Mouse (Mus musculus): ENCODE data around the gene Acbd4.

The Acbd4 gene

DNA sequence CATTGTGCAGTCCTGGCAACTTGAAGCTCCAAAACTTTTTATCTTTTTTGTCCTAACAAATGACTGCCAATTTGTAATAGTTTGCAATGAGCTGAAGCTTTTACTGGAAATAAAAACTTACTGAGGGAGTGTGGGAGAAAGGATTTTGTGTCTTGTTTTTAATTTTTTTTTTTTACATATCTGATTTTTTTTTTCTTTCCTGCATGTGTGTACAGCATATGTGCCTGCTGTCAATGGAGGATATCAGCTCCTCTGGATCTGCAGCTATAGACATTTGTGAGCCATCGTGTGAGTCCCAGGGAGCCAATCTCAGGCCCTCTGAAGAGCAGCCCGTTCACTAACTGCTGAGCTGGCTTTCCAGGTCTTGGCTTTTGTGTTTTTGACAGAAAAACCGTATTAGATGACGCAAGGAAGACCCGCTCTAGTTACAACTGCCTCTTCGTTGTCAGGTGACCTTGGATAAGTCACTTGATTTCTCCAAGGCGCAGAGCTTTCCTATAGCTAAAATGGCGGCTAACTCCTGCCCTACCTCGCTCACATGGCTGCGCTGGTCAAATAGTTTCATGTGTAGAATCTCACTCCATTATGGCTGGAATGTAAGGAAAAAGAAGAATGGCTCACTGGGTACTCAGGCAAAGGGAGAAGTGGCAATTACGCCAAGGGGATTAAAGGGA lies 12.9 kb downstream of the Acbd4 start:
- no peak for DNase-seq

DNA sequence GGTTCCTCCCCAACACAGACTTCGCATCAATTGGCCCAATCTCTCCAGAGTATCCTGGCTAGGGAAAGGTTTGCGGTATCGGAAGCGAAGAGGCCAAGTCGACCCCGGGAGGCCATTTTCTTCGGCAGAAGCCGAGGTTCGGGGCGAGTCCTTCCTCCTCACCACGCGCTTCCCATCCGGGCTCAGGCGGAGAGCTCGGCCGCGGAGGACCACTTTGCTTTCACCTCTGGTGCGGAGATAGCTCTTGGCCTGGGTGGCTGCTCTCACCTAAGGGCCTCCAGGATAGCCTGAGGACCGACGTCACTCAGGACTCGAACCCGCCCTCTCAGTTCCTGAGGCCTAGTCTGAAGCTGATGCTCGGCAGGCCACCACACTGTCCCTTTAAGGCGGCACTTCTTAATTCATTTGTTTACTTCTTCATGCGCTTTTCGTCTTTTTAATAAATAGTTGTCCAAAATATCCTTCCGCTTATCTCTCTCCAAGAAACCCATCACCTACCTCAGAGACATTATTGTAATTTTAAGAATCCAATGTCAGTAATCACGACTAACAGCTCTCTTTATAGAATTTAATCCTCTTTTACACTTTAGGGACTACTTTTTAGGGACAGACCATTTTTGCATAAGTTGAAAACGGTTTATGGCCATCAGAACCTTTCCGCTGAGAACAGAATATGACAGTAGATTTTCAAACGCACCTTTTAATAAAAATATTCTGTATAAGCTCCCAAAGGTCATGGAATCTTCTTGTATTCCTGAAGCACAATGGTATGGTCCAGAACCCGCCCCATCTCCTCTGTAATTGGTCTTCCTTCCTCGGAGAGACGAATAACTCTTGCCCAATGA lies 13.9 kb downstream of the Acbd4 start:
- peak; percentile 90 for DNase-seq

DNA sequence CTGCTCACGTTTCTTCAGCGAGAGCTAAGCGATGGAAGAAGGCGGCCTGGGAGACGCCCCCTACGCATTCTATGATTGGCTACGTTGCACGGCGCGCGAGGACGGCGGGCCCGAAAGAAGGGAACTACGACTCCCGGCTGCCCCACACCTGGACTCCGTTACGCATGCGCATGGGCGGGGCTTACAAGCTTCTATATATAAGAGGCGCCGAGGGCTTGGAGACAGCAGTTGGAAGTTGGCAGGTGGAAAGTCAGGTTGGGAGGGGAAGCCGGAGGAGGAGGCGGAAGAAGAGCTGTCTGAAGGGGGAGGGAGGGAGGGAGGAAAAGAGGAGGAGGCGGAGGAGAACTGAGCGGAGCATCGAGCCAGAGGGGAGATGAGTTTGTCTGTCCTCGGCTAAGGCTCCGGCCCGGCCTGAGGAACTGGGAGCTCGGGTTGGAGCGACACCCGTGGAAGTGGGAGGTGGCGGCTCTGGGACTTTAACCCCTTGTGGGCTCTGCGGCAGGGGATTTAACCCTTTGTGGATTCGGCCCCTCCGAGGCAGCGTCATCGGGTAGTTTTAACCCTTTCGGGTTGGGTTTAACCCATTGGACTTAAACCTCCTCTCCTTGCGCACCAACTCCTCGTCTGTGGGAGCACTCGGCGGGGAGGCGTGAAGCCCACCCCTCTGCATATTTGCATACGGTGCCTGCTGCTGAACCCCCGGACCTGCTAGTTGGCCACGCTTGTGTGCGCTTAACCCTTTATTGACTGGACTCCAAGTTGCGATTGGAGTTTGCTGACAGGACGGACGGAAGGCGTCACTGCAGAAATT lies 14.7 kb downstream of the Acbd4 start, which contains the start of gene Hexim1:
Hexim1 (plus strand) TSS at position 224 of the 811 bp plus-strand sequence.
- peak; percentile 100 for DNase-seq

DNA sequence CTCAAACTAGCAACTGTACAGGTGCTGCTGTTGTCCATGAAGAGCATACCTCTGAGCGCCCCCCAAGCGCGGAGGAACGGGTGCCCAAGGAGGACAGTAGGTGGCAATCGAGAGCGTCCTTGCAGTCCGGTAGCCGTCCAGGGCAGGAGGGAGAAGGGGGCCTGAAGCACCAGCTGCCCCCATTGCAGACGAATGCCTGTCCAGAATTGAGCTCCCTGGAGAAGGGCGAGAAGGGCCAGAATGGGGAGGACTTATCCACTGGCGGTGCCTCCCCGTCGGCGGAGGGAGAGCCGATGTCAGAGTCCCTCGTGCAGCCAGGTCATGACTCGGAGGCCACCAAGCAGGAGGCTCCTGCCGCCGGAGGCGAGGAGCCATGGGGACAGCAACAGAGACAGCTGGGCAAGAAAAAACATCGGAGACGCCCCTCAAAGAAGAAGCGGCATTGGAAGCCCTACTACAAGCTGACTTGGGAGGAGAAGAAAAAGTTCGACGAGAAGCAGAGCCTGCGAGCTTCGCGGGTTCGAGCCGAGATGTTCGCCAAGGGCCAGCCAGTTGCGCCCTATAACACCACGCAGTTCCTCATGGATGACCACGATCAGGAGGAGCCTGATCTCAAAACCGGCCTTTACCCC lies 15.6 kb downstream of the Acbd4 start:
- DNase-seq = peak; percentile 73

DNA sequence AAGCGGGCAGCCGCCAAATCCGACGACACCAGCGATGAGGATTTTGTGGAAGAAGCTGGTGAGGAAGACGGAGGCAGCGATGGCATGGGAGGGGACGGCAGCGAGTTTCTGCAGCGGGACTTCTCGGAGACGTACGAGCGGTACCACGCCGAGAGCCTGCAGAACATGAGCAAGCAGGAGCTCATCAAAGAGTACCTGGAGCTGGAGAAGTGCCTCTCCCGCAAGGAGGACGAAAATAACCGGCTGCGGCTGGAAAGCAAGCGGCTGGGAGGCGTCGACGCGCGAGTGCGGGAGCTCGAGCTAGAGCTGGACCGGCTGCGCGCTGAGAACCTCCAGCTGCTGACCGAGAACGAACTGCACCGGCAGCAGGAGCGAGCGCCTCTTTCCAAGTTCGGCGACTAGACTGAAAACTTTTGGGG lies 16.1 kb downstream of the Acbd4 start:
- DNase-seq = no peak

DNA sequence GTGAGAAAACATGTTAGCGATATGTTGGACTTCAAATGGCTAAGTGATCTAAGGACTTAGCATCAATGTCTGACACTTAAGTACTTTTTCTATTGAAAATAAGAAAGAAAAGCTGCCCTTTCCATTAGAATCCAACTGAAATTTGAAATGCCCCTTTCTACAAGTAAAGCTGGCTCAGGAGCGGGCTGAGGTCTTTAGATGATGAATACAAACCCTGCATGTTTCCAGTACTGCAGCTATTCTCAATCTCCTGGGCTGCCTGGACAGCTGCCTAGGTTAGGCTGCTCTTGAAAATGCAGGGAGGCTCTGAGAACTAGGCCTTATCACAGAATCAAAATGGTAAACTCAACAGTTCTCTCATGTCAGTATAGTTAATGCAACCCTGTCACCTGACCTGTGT lies 17.4 kb downstream of the Acbd4 start:
- no peak for DNase-seq

DNA sequence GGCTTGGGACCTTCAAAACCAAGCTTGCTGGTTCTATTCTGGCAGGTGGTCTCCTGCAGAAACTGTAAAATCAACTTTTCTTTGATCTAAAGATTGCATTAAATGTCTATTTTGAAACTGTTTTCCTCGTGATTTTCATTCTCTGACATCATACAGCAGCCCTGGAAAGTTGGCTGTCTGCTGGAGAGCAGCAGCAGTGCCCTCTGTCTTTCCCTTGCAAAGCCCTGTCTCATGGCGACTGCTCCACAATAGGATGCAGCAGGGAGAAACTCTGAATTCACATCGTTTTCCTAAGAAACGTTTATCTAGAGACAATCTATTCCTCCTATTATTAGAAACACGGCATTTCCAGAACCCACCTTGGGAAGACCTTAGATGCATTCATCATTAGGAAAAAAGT lies 18.1 kb downstream of the Acbd4 start:
- no peak for DNase-seq

DNA sequence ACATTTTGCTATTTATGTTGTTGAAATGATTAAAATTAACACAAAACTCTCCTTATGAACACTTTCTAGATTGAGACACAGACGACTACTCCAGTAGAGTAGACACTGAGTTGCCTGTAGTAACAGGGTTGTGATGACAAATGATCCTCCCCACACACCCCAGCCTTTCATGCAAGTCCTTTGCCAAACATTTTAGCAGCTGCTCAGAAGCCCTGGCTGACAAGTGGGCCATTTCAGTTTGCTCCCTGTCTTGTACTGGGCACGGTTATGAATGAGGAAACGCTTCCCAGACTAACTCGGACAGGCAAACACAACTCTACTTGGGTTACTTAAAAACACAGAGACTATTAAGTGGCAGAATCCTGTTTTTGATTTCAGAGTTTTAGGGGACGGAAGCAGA lies 18.8 kb downstream of the Acbd4 start:
- no peak for DNase-seq

DNA sequence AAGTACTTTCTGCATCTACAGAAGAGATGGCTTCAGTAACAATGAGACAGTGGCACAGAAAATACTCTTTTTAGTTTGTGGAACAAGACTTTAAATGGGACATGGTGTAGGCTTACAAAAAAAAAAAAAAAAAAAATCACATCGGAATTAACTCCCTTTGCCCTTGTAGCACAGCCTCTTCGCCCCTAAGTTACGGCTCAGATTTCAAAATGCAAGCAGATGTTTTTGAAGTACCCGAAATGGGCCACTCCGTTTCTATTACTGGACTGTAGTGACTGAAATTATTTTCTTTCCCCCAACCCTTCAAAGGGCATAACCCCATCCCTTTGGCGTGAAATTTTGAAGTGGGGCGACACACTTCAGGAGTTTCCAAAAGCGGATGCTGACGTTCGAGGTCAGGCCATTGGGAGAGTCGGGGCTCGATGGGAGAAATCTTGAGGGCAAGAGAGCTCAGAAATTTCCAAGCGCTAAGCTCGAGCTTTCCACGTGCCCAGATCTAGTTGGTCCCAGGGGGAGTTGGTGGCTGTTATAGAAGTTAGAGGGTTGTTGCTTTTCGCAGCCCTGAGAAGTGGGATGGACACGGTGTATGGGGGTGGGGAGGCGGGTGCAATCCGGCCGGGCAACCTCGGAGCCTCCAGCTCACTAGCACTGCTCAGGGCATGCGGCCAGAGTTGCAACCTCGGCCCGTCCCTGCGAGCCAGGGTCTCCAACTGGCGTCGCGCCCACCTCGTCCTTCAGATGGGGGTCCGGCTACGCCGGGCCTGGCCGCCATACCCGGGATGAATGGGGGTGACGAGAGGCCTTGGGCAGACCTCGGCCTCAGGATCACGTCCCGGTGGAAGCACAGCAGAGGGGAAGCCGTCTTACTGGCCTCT lies 30.5 kb downstream of the Acbd4 start, which contains the start of gene Hexim2:
Hexim2 (plus strand) TSS at position 729 of the 875 bp plus-strand sequence.
- DNase-seq = no peak

DNA sequence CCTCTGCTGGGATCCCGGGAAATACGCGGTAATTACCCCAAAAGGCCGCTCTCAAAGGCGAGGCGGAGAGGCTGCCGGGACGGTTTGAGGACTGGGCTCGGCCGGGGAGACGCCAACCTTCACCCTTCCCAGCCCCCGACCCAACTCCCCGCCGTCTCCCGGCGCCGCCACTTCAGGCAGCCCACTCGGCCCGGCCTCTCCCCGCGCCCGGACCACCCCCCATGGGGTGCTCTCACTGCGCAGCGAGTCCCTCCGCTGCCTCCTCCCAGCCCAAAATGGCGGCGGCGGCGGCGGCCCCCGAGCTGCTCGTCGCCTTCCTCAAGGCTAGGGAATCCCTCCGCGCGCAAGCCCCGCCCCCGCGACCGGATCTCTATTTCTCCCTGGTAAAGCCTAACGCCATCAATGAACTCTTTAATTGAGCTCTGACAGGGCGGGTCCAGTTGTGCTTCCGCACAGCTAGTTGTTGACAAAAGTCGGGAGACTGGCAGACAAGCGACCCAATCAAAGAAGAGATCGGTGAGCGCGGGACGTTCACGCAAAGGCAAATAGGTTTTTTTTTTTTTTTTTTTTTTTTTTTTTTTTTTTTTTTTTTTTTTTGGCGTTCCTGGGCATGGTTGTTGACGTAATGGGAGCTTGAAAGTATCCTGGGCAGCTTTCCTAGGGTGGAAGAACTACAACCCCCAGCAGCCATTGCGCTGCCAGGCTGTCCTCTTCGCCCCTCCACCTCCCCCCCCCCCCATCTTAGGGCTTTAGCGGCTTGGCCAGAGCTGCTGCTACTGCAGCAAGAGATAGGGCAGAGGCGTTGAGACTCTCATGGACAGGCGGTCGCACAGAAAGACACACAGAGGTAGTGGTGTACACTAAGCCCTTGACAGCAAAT lies 31.3 kb downstream of the Acbd4 start:
- peak; percentile 100 for DNase-seq

DNA sequence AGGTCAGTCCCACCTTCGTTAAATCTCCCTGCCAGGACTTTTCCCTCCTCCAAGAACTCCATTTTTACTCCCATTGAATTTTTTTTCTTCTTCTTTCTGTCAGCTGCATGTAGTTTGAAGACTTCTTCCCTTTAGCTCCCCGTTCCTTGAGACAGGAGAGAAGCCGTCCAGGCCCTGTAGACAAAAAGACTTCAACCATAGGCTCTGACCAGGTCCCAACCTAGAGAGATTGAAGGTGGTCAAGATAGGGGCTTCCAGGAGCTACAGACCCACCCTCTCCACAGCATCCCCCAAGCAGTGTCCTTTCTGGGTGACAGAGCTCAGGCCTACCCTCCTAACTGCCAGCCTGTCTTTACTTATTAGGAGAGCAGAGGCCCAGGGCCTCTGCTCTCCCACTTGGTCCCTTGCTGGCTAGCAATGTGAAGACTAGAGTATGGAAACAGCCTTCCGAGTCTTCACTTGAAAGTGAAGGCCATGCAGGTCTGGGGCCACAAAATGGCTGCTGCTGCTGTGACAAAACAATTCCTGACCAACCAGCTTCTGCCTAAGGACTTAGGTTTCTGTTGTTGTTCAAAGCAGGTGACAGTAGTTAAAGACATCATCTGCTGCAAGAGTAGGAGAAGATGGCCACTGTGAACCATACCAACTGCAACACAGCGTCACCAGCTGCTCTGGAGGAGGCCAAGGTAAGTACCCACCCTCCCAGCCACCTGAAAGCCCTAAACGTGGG lies 32.1 kb downstream of the Acbd4 start:
- no peak for DNase-seq

DNA sequence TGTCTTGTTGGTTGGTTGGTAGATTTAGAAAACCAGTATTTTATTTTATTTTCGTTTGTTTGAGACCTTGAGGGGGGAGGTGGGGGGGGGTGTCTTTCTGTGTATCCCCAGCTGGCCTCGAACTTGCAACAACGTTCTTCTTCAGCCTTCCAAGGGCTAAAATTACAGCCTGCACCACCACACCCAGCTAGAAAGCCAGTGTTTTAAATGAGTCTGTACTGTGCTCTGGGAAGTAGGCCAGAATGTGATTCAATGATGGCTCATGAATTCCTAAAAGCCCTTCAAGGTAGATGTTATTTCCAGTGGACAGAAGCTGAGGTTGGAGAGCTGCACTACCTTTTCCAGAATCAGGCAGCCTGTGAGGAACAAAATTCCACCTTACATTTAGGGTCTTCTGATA lies 32.7 kb downstream of the Acbd4 start:
- no peak for DNase-seq

DNA sequence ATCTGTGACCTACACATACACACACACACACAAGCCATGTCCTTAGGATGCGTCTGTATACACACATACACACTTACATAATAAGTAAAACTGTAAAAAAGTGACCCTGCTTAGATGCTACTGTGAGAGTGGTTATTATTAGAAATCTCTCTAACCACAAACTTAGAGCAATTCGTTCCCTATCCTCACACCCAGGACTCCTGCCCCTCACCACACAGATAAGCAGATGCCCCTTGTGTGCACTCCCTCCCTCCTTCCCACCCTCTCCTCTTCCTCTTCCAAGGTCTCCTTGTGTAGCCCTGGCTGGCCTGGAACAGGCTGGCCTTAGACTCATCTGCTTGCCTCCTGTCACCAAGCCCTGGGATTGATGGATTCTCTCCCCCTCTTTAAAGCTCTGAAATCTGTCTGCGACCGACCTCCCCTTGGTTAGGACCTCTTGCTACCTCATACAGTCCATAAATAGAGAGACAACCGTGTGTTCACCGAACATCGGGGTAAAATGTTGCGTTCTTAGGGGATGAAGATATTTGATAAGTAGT lies 34.6 kb downstream of the Acbd4 start:
- no peak for DNase-seq

DNA sequence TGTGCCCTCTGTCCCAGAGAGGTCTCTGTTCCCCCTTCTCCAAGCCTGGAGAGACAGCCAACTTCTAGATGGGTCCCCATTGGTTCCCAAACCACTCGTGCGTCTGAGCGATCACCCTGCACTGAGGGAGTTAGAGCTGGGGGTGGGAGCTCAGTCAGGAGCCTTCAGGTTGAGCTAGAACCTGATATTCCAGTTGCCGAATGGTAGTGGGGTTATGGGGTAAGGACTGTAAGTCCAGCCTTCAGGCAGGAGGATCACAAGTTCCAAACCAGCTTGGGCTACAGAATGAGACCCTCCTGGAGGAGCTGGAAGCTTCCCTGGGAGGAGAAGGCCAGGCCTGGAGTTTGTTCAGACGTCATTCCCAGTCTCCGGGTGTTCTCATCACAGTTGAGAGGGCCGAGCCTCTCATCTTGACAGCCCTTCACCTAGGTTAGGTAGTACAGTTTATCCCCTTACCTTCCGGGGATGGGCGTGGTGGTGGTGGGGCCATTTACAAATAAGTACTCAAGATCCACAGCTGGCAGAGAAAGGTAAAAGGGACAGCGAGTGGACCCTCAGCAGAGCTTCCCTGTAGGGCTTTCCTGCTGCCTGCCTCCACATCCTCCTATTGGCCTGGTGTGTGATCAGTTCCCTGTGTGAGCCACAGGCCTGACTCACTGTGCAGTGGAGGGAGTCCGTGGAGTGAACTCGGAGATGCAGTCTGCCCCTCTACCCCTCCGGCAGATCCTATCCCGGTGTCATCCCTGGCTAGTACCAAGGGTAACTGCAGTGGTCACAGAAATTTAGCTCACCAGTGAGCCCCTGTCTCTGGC lies 38.7 kb downstream of the Acbd4 start:
- DNase-seq = no peak

DNA sequence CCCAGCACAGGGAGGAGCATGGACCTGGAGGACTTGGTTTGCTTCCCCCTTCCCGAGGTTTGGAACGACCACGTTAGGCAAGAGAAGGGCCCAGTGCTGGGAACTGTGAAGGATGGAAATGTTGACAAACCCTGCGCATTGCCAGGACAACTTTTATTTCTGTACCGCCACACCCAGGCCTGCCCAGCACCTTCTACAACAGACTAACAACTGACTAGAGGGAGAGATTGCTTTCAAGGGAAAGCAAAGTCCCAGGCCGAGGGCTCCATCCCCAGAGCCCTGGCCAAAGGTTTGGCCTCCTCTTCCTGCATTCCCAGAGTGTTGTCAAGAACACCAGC lies 39.2 kb downstream of the Acbd4 start:
- no peak for DNase-seq

DNA sequence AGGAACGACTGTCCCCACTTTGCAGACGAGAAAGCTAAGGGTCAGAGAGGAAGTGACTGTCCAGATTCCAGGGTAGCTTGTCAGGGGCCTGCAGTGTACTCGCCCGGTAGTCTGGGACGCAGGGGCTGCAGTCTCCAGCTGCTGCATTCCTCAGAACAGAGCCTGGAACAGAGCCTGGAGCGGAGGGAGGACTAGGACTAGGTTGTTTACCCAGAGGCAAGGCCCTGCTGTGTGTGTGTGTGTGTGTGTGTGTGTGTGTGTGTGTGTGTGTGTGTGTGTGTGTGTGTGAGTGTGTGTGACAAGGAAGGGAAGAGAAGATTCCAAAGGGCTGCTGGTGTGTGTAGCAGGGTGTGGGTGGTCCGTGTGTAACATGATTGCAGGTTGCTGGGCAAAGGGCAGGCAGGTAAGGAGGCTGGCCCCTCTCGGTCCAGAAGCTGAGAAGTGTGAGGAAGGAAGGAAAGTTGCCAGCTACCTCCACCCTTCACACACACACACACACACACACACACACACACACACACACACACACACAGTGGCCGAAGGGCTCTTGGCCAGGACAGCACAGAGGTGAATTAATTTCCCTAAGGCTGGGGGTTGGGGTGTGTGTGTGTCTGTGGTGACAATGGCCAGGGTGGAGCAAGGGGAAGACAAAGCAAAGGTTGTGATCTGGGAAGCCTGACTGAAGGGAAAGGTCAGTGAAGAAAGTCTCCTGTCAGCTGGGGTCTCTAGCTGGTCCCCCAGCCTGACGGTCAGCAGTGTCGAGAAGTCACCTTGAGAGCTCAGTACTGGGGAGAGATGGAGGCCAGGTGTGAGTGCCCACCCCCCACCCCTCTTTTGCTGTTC lies 39.8 kb downstream of the Acbd4 start:
- DNase-seq = no peak

DNA sequence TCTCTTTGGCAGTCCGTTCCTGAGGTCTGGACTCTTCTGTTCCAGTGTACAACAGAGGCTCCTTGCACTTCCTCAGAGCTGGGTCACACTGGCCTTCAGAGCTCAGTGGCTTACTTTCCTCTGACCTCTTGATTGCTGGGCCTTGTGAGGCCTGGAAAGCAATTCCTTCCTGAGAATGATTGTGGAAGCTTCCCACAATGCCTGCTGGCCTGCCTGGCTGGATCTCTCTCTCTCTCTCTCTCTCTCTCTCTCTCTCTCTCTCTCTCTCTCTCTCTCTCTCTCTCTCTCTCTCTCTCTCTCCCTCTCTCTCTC lies 40.4 kb downstream of the Acbd4 start:
- DNase-seq = no peak
